Mouse (Mus musculus) hematopoietic stem cell, adult 5-6 weeks (primary cell): ENCODE data around the gene Cacna1d. TPM values are rescaled to one million over a fixed set of nuclear protein-coding genes. Genes with fewer than 3 reads are reported as not detected.

Experiments
- ATAC-seq, 2 experiments: fragments of 125-278 bp in 1 of 2; replicated peaks in 1 of 2; 2 replicates each; pipeline ENCODE4 v1.8.0; 2016 to 2017; ENCODE audit warnings: inconsistent platforms in 2 of 2, mild to moderate bottlenecking in 2 of 2, moderate number of reproducible peaks in 2 of 2, low read depth in 1 of 2, moderate TSS enrichment in 1 of 2; ENCODE audit not compliant: low FRiP score in 2 of 2, poor library complexity in 2 of 2, severe bottlenecking in 2 of 2, insufficient read depth in 1 of 2, low TSS enrichment in 1 of 2
- total RNA-seq: library from RNA; stranded (forward); fragments of 172-1452, 232-1000 nt; gene quantifications from 2 replicates; pipeline ENCODE4 v1.2.3, GENCODE M21; 2017

Cacna1d gene
- total RNA-seq, result 0.50 and 0.75 TPM in 2 replicates

GRCm38 (mm10) chr14:30491342-30491741 lies at the start of gene Cacna1d:
Gene Cacna1d (minus strand): TSS chr14:30491455.
- ATAC-seq, result no peak

GRCm38 (mm10) chr14:30533780-30534450 lies 42.7 kb upstream of the Cacna1d start:
- no peak for ATAC-seq

GRCm38 (mm10) chr14:30531896-30532295 lies 40.6 kb upstream of the Cacna1d start:
- no peak for ATAC-seq

- no peak for ATAC-seq
These were observed 40.2 kb upstream of the Cacna1d start for GRCm38 (mm10) chr14:30531431-30531830.

- ATAC-seq, result no peak
These were observed 39.5 kb upstream of the Cacna1d start for GRCm38 (mm10) chr14:30530726-30531269.

GRCm38 (mm10) chr14:30529454-30529853 lies 38.2 kb upstream of the Cacna1d start:
- no peak for ATAC-seq

- no peak for ATAC-seq
These were observed 37.7 kb upstream of the Cacna1d start for GRCm38 (mm10) chr14:30528961-30529360.

GRCm38 (mm10) chr14:30528392-30528791 lies 37.1 kb upstream of the Cacna1d start:
- no peak for ATAC-seq

GRCm38 (mm10) chr14:30523356-30523755 lies 32.1 kb upstream of the Cacna1d start:
- no peak for ATAC-seq

- no peak for ATAC-seq
These were observed 28.1 kb upstream of the Cacna1d start for GRCm38 (mm10) chr14:30519323-30519722.

GRCm38 (mm10) chr14:30515931-30516723 lies 24.9 kb upstream of the Cacna1d start:
- peak in 1 of 2 experiments; percentile 27; a peak in 1 of 4 replicates for ATAC-seq

- no peak for ATAC-seq
These were observed 21.6 kb upstream of the Cacna1d start for GRCm38 (mm10) chr14:30512896-30513295.

GRCm38 (mm10) chr14:30510214-30510763 lies 19.0 kb upstream of the Cacna1d start:
- no peak for ATAC-seq

- ATAC-seq, result no peak
These were observed 13.7 kb upstream of the Cacna1d start for GRCm38 (mm10) chr14:30504990-30505389.

- ATAC-seq, result no peak
These were observed 6.9 kb upstream of the Cacna1d start for GRCm38 (mm10) chr14:30498202-30498601.

GRCm38 (mm10) chr14:30494998-30495397 lies 3.7 kb upstream of the Cacna1d start:
- ATAC-seq, result no peak

GRCm38 (mm10) chr14:30493276-30493675 lies 2.0 kb upstream of the Cacna1d start:
- no peak for ATAC-seq

GRCm38 (mm10) chr14:30479361-30479948 lies 11.8 kb downstream of the Cacna1d start, which contains the start of gene Dcp1a:
Gene Dcp1a (plus strand): TSS chr14:30479535.
- ATAC-seq, result peak; percentile 100
